Mouse (Mus musculus): ENCODE measurements around the gene Sst.
"Not testable (repeated sequence)": the region's sequence is repeated elsewhere in the genome, so short reads cannot be mapped to it uniquely, and the experiment has no call there.

Gene Sst

GRCm38 (mm10) chr16:23890636-23891035, at the start of gene Sst:
Gene Sst (minus strand): TSS chr16:23890958.
- no peak for DNase-seq

- DNase-seq, result no peak
Measured at GRCm38 (mm10) chr16:23934397-23934796, 43.6 kb upstream of the Sst start.

- no peak for DNase-seq
Measured at GRCm38 (mm10) chr16:23932294-23932693, 41.5 kb upstream of the Sst start, which contains the start of gene Rtp2. Gene Rtp2 (minus strand): TSS chr16:23932394.

- no peak for DNase-seq
Measured at GRCm38 (mm10) chr16:23931275-23931674, 40.5 kb upstream of the Sst start.

GRCm38 (mm10) chr16:23930426-23931073, 39.8 kb upstream of the Sst start:
- no peak for DNase-seq

- no peak for DNase-seq
Measured at GRCm38 (mm10) chr16:23927301-23928114, 36.8 kb upstream of the Sst start.

- DNase-seq, result no peak
Measured at GRCm38 (mm10) chr16:23922906-23923305, 32.1 kb upstream of the Sst start.

- no peak for DNase-seq
Measured at GRCm38 (mm10) chr16:23921697-23922096, 30.9 kb upstream of the Sst start.

GRCm38 (mm10) chr16:23919418-23919817, 28.7 kb upstream of the Sst start:
- DNase-seq, result no peak

GRCm38 (mm10) chr16:23913401-23913800, 22.6 kb upstream of the Sst start:
- DNase-seq, result no peak

- DNase-seq, result no peak
Measured at GRCm38 (mm10) chr16:23912741-23913140, 22.0 kb upstream of the Sst start.

- DNase-seq, result not testable (repeated sequence)
Measured at GRCm38 (mm10) chr16:23909015-23909354, 18.2 kb upstream of the Sst start.

- DNase-seq, result not testable (repeated sequence)
Measured at GRCm38 (mm10) chr16:23908076-23909014, 17.6 kb upstream of the Sst start.

GRCm38 (mm10) chr16:23906586-23906985, 15.8 kb upstream of the Sst start:
- DNase-seq, result not testable (repeated sequence)

GRCm38 (mm10) chr16:23901411-23901810, 10.7 kb upstream of the Sst start:
- DNase-seq, result no peak

GRCm38 (mm10) chr16:23900061-23900460, 9.3 kb upstream of the Sst start:
- no peak for DNase-seq

- peak; percentile 82 for DNase-seq
Measured at GRCm38 (mm10) chr16:23898840-23899239, 8.1 kb upstream of the Sst start.

GRCm38 (mm10) chr16:23897984-23898586, 7.3 kb upstream of the Sst start:
- peak; percentile 80 for DNase-seq

GRCm38 (mm10) chr16:23897486-23897885, 6.7 kb upstream of the Sst start:
- no peak for DNase-seq

GRCm38 (mm10) chr16:23895135-23895534, 4.4 kb upstream of the Sst start:
- DNase-seq, result no peak

GRCm38 (mm10) chr16:23890151-23890550, 607 bp downstream of the Sst start:
- DNase-seq, result peak; percentile 8

GRCm38 (mm10) chr16:23887910-23888579, 2.7 kb downstream of the Sst start:
- no peak for DNase-seq

Measured in kidney, postnatal 14 days (tissue).